Mouse (Mus musculus): ENCODE results near the gene Aoc1. TPM values are rescaled to one million over a fixed set of nuclear protein-coding genes. Genes with fewer than 3 reads are reported as not detected.
A peak's percentile ranks its signal among the peaks of the same experiment; 100 is the strongest.
"Not testable (repeated sequence)": the region's sequence is repeated elsewhere in the genome, so short reads cannot be mapped to it uniquely, and the experiment has no call there.

The Aoc1 gene
- polyA plus RNA-seq, 1 experiment from 2014 or later = 51.9 TPM

GRCm38 (mm10) chr6:48896956-48897355 is 24.3 kb downstream of the Aoc1 start:
- no peak for ATAC-seq
- Histone ChIP-seq H3K9ac (ENCODE audit: low read depth, low read length) (no peak overlapping the region), H3K27me3 (replicated peaks; ENCODE audit: control insufficient read depth, insufficient read depth, low read length) (no peaks in the 10 kb centered on the region), H3K4me3 (ENCODE audit: low read length) (no peak overlapping the region), H3K27ac (ENCODE audit: low read length) (no peak overlapping the region), H3K9me3 (ENCODE audit: control insufficient read depth, low read length) (no peaks in the 10 kb centered on the region; the same call in 1 of the 2 replicates), H3K4me1 (ENCODE audit: control insufficient read depth, insufficient read depth, low read length) (no peaks in the 10 kb centered on the region), H3K36me3 (ENCODE audit: control insufficient read depth, insufficient read depth, low read length) (no peaks in the 10 kb centered on the region), H3K4me2 (ENCODE audit: low read depth, low read length) (no peak overlapping the region)
- WGBS = 87% methylated on average over 5 of the region's 5 CpGs

GRCm38 (mm10) chr6:48901316-48901715 is 28.6 kb downstream of the Aoc1 start:
- H3K9ac ChIP-seq (ENCODE audit: low read depth, low read length); ATAC-seq; H3K4me2 ChIP-seq (ENCODE audit: low read depth, low read length); H3K36me3 ChIP-seq (ENCODE audit: control insufficient read depth, insufficient read depth, low read length); H3K27ac ChIP-seq (ENCODE audit: low read length); H3K27me3 ChIP-seq (replicated peaks; ENCODE audit: control insufficient read depth, insufficient read depth, low read length); H3K4me3 ChIP-seq (ENCODE audit: low read length); H3K4me1 ChIP-seq (ENCODE audit: control insufficient read depth, insufficient read depth, low read length); H3K9me3 ChIP-seq (ENCODE audit: control insufficient read depth, low read length): not testable (repeated sequence)
- WGBS = 91% methylated on average over 11 of the region's 11 CpGs

DNA sequence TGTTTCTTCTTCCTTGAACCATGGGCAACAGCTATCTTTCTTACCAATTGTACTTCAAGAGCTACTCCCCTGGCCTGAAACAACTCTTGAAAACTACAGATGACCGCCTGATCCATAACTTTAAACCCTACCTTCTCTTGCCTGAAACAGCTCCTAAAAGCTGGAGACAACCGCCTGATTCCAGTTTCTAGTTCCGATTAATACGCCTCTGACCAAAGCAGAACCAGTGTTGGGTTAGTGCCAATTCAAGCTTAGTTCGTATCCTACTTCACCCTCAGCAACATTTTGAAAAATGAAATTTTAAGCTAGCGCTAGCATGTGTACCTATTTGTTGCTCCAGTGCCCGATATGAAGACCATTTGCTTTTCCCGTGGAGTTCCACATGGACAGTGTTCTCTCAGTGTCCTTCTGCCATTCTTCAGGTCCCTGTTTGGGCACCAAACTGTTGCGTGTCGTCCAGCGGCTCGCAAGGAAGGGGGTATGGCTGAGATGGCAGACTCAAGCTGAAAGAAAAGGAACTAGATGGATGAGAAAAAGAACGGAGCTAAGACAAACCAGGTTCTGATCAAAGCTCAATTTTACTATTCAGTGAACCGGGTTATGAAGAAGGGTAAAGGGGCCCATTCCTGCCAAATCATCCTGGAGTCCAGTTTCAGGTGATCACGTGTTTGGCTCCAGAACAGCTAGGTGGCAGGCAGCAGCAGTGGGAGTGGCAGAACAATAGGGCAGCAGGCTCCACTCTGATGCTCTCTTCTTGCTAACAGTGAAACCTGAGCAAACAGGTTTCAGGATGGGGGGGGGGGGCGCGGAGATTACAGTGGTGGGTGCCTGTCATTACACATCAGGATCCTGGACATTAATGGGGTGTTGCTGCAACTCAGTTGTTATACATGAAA is 30.1 kb downstream of the Aoc1 start:
- peak; percentile 67 for ATAC-seq
- H3K4me3 ChIP-seq (ENCODE audit: low read length) = no peak overlapping the region

DNA sequence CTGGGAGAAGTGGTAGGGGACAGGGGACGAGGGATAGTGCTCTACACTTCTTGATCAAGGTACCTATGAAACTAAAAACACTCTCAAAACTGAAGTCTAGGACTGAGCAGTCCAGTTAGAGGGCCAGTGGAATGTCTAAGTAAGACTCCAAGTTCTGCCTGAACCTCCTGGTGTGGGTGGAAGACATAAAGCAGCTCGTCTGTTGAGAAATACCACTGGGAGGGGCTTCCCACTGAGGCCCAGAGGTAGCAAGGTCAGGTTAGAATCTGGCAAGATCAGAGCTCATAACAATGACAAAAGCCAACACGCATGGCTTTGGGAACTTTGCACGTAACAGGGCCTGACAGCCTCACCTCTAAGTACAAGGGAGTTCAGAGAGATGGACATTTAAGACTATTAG is 30.7 kb downstream of the Aoc1 start:
- peak overlapping the region; percentile 23; the same call in 1 of the 2 replicates for H3K27ac ChIP-seq (ENCODE audit: low read length)
- H3K4me2 ChIP-seq (ENCODE audit: low read depth, low read length) = no peak overlapping the region
- H3K27me3 ChIP-seq (replicated peaks; ENCODE audit: control insufficient read depth, insufficient read depth, low read length) = no peaks in the 10 kb centered on the region
- peaks cover 5% of the 10 kb centered on the region; the same call in 1 of the 2 replicates for H3K4me1 ChIP-seq (ENCODE audit: control insufficient read depth, insufficient read depth, low read length)
- H3K36me3 ChIP-seq (ENCODE audit: control insufficient read depth, insufficient read depth, low read length) = no peaks in the 10 kb centered on the region
- ATAC-seq = peak; percentile 77
- H3K4me3 ChIP-seq (ENCODE audit: low read length) = no peak overlapping the region
- WGBS = 47% methylated on average over 4 of the region's 4 CpGs
- H3K9me3 ChIP-seq (ENCODE audit: control insufficient read depth, low read length) = no peaks in the 10 kb centered on the region
- H3K9ac ChIP-seq (ENCODE audit: low read depth, low read length) = no peak overlapping the region

More for the DNA sequence above, 30.1 kb downstream of the Aoc1 start:
- no peaks in the 10 kb centered on the region for H3K27me3 ChIP-seq (replicated peaks; ENCODE audit: control insufficient read depth, insufficient read depth, low read length)
- no peaks in the 10 kb centered on the region for H3K36me3 ChIP-seq (ENCODE audit: control insufficient read depth, insufficient read depth, low read length)
- no peaks in the 10 kb centered on the region for H3K9me3 ChIP-seq (ENCODE audit: control insufficient read depth, low read length)
- peaks cover 5% of the 10 kb centered on the region; the same call in 1 of the 2 replicates for H3K4me1 ChIP-seq (ENCODE audit: control insufficient read depth, insufficient read depth, low read length)
- peak overlapping the region; percentile 28 for H3K27ac ChIP-seq (ENCODE audit: low read length)
- WGBS = 82% methylated on average over 17 of the region's 17 CpGs
- no peak overlapping the region for H3K9ac ChIP-seq (ENCODE audit: low read depth, low read length)
- no peak overlapping the region for H3K4me2 ChIP-seq (ENCODE audit: low read depth, low read length)

GRCm38 (mm10) chr6:48905606-48906005 is 32.9 kb downstream of the Aoc1 start:
- H3K4me2 ChIP-seq (ENCODE audit: low read depth, low read length) = no peak overlapping the region
- no peak overlapping the region for H3K4me3 ChIP-seq (ENCODE audit: low read length)
- ATAC-seq = no peak
- H3K9me3 ChIP-seq (ENCODE audit: control insufficient read depth, low read length) = no peaks in the 10 kb centered on the region
- H3K27me3 ChIP-seq (replicated peaks; ENCODE audit: control insufficient read depth, insufficient read depth, low read length) = no peaks in the 10 kb centered on the region
- peaks cover 5% of the 10 kb centered on the region; the same call in 1 of the 2 replicates for H3K4me1 ChIP-seq (ENCODE audit: control insufficient read depth, insufficient read depth, low read length)
- H3K27ac ChIP-seq (ENCODE audit: low read length) = no peak overlapping the region
- no peaks in the 10 kb centered on the region for H3K36me3 ChIP-seq (ENCODE audit: control insufficient read depth, insufficient read depth, low read length)
- H3K9ac ChIP-seq (ENCODE audit: low read depth, low read length) = no peak overlapping the region
- WGBS = 90% methylated on average over 13 of the region's 13 CpGs

GRCm38 (mm10) chr6:48906371-48906770 is 33.7 kb downstream of the Aoc1 start:
- H3K4me2 ChIP-seq (ENCODE audit: low read depth, low read length) = no peak overlapping the region
- H3K27me3 ChIP-seq (replicated peaks; ENCODE audit: control insufficient read depth, insufficient read depth, low read length) = no peaks in the 10 kb centered on the region
- no peak overlapping the region for H3K27ac ChIP-seq (ENCODE audit: low read length)
- H3K36me3 ChIP-seq (ENCODE audit: control insufficient read depth, insufficient read depth, low read length) = no peaks in the 10 kb centered on the region
- H3K9me3 ChIP-seq (ENCODE audit: control insufficient read depth, low read length) = no peaks in the 10 kb centered on the region
- H3K9ac ChIP-seq (ENCODE audit: low read depth, low read length) = no peak overlapping the region
- ATAC-seq = no peak
- peaks cover 5% of the 10 kb centered on the region; the same call in 1 of the 2 replicates for H3K4me1 ChIP-seq (ENCODE audit: control insufficient read depth, insufficient read depth, low read length)
- WGBS = 93% methylated on average over 14 of the region's 14 CpGs
- H3K4me3 ChIP-seq (ENCODE audit: low read length) = no peak overlapping the region

- ATAC-seq = peak; percentile 81
- Histone ChIP-seq H3K27me3 (replicated peaks; ENCODE audit: control insufficient read depth, insufficient read depth, low read length) (no peaks in the 10 kb centered on the region), H3K9ac (ENCODE audit: low read depth, low read length) (no peak overlapping the region), H3K4me2 (ENCODE audit: low read depth, low read length) (no peak overlapping the region), H3K36me3 (ENCODE audit: control insufficient read depth, insufficient read depth, low read length) (no peaks in the 10 kb centered on the region), H3K9me3 (ENCODE audit: control insufficient read depth, low read length) (no peaks in the 10 kb centered on the region), H3K27ac (ENCODE audit: low read length) (peak overlapping the region; percentile 64), H3K4me1 (ENCODE audit: control insufficient read depth, insufficient read depth, low read length) (no peaks in the 10 kb centered on the region), H3K4me3 (ENCODE audit: low read length) (no peak overlapping the region)
- WGBS = 59% methylated on average over 1 of the region's 1 CpGs
Observed at GRCm38 (mm10) chr6:48909229-48909628, 36.5 kb downstream of the Aoc1 start.

DNA sequence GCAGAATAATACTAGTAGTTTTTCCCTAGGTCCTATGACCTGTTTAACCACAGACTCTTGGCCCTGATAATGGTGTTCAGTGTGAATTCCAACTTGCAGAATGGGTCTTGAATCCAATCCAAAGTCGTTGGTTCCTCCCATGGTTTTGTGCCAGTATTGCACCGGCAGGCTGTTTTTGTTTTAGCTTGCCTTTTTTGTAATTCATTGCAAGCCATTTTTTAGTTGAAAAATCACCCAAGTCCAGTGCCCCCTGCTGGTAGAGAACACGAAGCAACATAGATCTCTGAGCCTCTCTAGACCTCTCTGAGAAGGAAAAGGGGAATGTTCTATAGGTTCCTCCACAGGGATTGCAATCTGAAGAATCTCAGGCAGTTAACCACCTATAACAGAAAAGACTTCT is 39.3 kb downstream of the Aoc1 start:
- no peaks in the 10 kb centered on the region for H3K36me3 ChIP-seq (ENCODE audit: control insufficient read depth, insufficient read depth, low read length)
- WGBS = 43% methylated on average over 3 of the region's 3 CpGs
- H3K9ac ChIP-seq (ENCODE audit: low read depth, low read length) = no peak overlapping the region
- H3K27ac ChIP-seq (ENCODE audit: low read length) = no peak overlapping the region
- no peaks in the 10 kb centered on the region for H3K4me1 ChIP-seq (ENCODE audit: control insufficient read depth, insufficient read depth, low read length)
- no peaks in the 10 kb centered on the region for H3K9me3 ChIP-seq (ENCODE audit: control insufficient read depth, low read length)
- no peak for ATAC-seq
- no peaks in the 10 kb centered on the region for H3K27me3 ChIP-seq (replicated peaks; ENCODE audit: control insufficient read depth, insufficient read depth, low read length)
- H3K4me3 ChIP-seq (ENCODE audit: low read length) = no peak overlapping the region
- no peak overlapping the region for H3K4me2 ChIP-seq (ENCODE audit: low read depth, low read length)

- Histone ChIP-seq H3K36me3 (ENCODE audit: control insufficient read depth, insufficient read depth, low read length) (no peaks in the 10 kb centered on the region), H3K4me3 (ENCODE audit: low read length) (no peak overlapping the region), H3K9ac (ENCODE audit: low read depth, low read length) (no peak overlapping the region), H3K9me3 (ENCODE audit: control insufficient read depth, low read length) (no peaks in the 10 kb centered on the region), H3K4me2 (ENCODE audit: low read depth, low read length) (no peak overlapping the region), H3K27me3 (replicated peaks; ENCODE audit: control insufficient read depth, insufficient read depth, low read length) (no peaks in the 10 kb centered on the region), H3K4me1 (ENCODE audit: control insufficient read depth, insufficient read depth, low read length) (no peaks in the 10 kb centered on the region), H3K27ac (ENCODE audit: low read length) (no peak overlapping the region)
- WGBS = 85% methylated on average over 2 of the region's 2 CpGs
- ATAC-seq = no peak
Observed at GRCm38 (mm10) chr6:48913587-48913986, 40.9 kb downstream of the Aoc1 start.
